Mouse (Mus musculus) heart, postnatal 25 days (tissue): ENCODE results near the gene Mettl7b. TPM values are rescaled to one million over a fixed set of nuclear protein-coding genes. Genes with fewer than 3 reads are reported as not detected.

Source experiments
- DNase-seq: peaks from one replicate; pipeline ENCODE4 v3.0.0; 2022; ENCODE audit warnings: low spot score
- intact Hi-C: fragments of 180-260 bp; cut with DNase I; formaldehyde crosslinking; loops from one replicate; pipeline ENCODE4 v1.15.1; 2025
- total RNA-seq, 2 experiments: library from RNA; stranded (reverse); gene quantifications; 2 replicates each; pipeline ENCODE4 v1.2.3; 2021

Gene Mettl7b
- total RNA-seq, 2 experiments from 2014 or later = not detected

- intact Hi-C loops = loop anchor here (2.0 kb wide), 1 partner anchor 17 kb away; no protein-coding TSS in a partner anchor
- DNase-seq = no peak
Observed at GRCm38 (mm10) chr10:128921883-128922821, 38.6 kb downstream of the Mettl7b start.

- intact Hi-C loops = no loop called here
- DNase-seq = no peak
Observed at GRCm38 (mm10) chr10:128921251-128921650, 39.5 kb downstream of the Mettl7b start.

DNA sequence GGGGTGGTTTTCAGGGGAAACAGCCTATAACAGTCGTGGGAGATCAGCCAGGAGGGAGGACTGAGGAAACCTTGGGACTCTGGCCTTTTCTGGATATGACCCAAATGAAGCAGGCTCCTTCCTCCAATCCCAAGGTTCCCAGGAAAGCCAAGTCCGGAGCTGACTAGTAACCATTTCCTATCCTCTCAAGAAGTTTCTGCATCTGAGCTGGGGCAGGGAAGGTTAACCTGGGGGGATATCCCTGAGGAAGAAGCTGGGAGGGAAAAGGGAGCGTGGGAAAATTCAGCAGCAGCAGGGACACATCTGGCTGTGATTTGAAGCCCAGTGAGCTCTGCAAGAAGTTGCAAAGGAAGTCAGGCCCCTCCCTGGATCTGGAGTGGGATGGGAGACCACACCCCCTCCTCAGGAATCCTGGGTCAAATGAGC lies 40.0 kb downstream of the Mettl7b start:
- intact Hi-C loops = no loop called here
- DNase-seq = no peak

GRCm38 (mm10) chr10:128919966-128920365 lies 40.8 kb downstream of the Mettl7b start:
- intact Hi-C loops = no loop called here
- DNase-seq = no peak

DNA sequence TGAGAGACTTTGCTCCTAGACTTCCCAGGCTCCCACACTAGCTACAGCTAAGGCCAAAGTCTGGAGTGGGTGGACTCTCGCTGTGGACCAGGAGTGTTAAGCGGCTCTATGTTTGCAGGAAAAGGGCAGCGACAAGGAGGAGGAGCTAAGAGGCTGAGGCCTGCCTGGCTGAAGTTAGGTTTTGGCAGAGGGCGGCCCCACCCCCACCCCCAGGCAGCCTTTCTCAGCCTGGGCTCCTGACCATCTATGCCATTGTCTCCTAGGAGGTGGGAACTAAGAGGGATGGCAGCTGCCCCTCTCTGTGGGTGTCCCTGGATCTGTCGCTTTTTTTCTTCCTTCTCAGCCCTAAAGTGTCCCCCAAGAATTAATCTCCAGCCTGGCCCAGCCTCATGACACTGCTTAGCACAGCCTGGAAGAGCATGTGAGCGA lies 41.6 kb downstream of the Mettl7b start:
- intact Hi-C loops = no loop called here
- DNase-seq = no peak

- intact Hi-C loops = no loop called here
Observed at GRCm38 (mm10) chr10:128918246-128918645, 42.5 kb downstream of the Mettl7b start.

DNA sequence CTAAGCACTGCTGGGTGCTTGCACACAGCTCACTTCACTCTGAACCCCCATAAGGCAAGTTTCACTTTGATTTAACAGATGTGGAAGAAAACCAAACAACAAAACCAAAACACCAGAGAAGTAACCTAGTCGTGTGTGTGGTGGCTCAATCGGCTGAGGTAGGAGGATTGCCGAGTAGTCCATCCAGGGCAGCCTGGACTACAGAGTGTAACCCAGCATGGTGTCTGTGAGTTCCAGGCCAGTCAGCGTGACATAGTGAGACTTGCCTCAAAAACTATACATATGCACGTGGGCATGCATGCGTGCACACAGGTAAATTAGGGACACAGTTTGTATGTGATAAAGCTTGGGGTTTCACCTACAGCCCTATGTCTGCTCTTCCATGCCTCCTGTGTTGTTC lies 43.4 kb downstream of the Mettl7b start:
- no peak for DNase-seq
- intact Hi-C loops = no loop called here

More at GRCm38 (mm10) chr10:128918246-128918645, 42.5 kb downstream of the Mettl7b start:
- DNase-seq = no peak

DNA sequence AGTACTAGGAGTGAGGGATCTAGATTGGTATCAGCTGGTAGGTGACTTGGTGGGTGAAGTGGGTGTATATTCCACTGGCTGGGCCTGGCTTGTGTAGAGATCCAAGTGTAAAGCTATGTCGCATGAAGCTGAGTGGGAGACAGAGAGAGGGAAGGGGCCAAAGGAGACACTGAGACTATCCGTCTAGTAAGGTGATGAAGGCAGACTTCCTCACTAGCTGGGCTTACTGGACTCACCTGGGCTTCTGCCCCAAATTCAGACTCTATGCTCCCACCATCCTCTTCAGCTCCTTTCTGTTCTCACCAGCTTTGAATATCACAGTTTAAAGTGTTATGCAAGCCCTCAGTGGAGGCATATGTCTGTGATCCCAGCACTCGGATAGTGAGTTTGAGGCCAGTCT lies 44.1 kb downstream of the Mettl7b start:
- intact Hi-C loops = no loop called here
- no peak for DNase-seq

DNA sequence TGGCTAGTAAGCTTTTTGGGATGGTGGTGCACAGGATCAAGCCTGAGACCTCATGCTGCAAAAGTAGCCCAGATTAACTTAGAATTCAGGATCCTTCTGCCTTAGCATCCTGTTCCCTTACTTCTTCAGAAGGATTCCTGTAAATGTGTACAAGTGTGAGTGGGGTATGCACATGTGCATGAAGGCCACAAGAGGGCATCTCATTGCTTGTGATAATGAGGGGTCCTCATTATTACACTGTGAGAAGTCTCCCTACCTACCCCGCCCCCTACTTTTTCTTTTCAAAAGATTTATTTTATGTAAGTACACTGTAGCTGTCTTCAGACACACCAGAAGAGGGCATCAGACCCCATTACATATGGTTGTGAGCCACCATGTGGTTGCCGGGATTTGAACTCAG lies 45.2 kb downstream of the Mettl7b start:
- no peak for DNase-seq
- intact Hi-C loops = no loop called here

DNA sequence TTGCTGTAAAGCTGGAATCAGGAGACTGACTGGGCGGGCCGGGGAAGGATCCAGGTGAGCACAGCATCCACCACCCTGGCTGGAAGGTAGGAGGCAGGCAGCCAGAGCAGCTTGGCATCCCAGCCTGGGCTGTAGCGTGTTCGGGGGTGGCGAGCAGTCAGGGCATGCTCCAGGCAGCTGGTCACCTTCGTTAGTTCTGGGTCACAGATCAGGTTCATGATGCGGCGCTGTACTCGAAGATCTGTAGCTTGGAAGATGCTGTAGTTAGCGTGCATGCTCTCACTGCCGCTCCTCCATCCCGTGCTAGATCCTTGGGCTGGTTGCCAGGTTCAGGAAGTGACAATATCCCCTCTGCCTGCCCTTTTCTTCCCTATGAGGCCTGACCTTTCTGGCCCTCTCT lies 47.1 kb downstream of the Mettl7b start:
- DNase-seq = no peak
- intact Hi-C loops = loop anchor here (5.0 kb wide), 2 partner anchors 34 to 64 kb away; no protein-coding TSS in a partner anchor

GRCm38 (mm10) chr10:128913219-128913618 lies 47.6 kb downstream of the Mettl7b start:
- intact Hi-C loops = loop anchor here (5.0 kb wide), 2 partner anchors 34 to 64 kb away; no protein-coding TSS in a partner anchor
- peak; percentile 62 for DNase-seq

GRCm38 (mm10) chr10:128912791-128913190 lies 48.0 kb downstream of the Mettl7b start:
- intact Hi-C loops = loop anchor here (5.0 kb wide), 2 partner anchors 35 to 65 kb away; no protein-coding TSS in a partner anchor
- no peak for DNase-seq

- intact Hi-C loops = loop anchor here (5.0 kb wide), 2 partner anchors 35 to 65 kb away; no protein-coding TSS in a partner anchor
Observed at GRCm38 (mm10) chr10:128912268-128912667, 48.5 kb downstream of the Mettl7b start.

DNA sequence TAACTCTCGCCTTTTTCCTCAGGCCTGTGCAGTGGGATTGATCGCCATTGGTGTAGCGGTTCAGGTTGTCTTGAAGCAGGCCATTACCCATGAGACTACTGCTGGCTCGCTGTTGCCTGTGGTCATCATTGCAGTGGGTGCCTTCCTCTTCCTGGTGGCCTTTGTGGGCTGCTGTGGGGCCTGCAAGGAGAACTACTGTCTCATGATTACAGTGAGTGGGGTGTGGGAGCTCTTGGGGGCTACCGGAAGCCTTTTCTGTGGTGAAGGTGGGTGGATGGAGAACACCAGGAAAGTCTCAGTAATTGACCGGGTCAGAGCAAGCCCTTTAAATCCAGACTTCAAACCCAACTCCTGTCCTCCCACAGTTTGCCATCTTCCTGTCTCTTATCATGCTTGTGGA lies 49.4 kb downstream of the Mettl7b start:
- no peak for DNase-seq
- intact Hi-C loops = loop anchor here (5.0 kb wide), 2 partner anchors 36 to 66 kb away; no protein-coding TSS in a partner anchor

More at GRCm38 (mm10) chr10:128912268-128912667, 48.5 kb downstream of the Mettl7b start:
- DNase-seq = no peak

- no peak for DNase-seq
- intact Hi-C loops = loop anchor here (5.0 kb wide), 2 partner anchors 37 to 67 kb away; no protein-coding TSS in a partner anchor
Observed at GRCm38 (mm10) chr10:128910066-128910841, 50.5 kb downstream of the Mettl7b start.

DNA sequence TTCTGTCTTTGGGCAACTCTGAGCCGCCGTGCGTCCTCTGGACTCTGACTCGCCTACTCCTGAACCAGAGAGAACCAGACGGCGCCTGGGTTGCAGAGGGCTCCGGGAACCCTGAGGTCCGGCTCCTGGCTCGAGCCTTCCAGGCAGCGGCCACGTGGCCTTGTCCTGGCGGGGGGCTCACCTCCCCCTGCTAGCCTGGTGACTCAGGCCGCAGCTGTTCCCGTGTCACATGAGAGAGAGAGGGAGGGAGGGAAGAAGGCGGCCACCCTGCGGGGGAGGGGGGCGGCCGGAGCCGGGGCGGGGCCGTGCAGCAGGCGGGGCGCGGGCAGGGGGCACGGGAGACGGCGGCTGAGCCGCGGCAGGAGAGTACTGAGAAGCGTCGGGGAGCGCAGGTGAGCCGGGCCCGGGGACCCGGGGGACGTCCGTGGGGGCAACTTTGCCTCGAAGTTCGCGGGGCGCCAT lies 51.2 kb downstream of the Mettl7b start:
- intact Hi-C loops = loop anchor here (5.0 kb wide), 2 partner anchors 38 to 68 kb away; no protein-coding TSS in a partner anchor

DNA sequence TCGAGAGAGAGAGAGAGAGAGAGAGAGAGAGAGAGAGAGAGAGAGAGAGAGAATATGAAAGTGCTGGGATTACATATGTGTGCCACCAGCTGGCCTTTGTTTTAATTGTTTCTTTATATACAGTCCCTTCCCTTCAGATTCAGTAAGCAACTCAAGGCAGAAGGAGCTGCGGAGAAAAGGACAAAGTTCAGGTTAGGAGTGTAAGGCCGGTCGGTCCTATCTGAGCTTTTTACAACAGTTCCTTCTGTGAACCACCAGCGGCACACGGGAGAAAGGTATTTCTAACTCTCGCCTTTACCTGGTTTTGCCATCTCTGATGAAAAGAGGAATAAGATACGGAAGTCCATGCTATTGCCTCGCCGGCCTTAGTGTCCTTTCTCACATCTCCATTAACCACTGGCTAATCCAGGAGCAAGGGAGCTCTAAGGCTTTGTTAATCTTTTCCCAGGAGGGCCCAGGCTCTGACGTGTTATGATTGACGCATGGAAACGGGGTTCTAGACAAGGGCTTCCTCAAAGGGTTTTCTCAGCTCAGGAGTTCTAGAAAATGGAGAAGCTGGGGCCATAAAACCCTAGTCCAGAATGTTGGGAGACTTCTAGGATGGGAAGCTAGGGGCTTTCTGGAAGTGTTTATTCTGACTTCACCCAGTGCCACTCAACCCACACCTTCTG lies 51.9 kb downstream of the Mettl7b start:
- no peak for DNase-seq
- intact Hi-C loops = no loop called here

More for the DNA sequence above, 51.2 kb downstream of the Mettl7b start:
- DNase-seq = peak; percentile 85
